Mouse (Mus musculus): ENCODE data around the gene Ube2a. TPM values are rescaled to one million over a fixed set of nuclear protein-coding genes. Genes with fewer than 3 reads are reported as not detected.

Ube2a gene
- 129 and 135 TPM in 2 replicates for polyA plus RNA-seq (2015; fragmentation: Nextera tagmentation; extraction: Ambion mirVana)

DNA sequence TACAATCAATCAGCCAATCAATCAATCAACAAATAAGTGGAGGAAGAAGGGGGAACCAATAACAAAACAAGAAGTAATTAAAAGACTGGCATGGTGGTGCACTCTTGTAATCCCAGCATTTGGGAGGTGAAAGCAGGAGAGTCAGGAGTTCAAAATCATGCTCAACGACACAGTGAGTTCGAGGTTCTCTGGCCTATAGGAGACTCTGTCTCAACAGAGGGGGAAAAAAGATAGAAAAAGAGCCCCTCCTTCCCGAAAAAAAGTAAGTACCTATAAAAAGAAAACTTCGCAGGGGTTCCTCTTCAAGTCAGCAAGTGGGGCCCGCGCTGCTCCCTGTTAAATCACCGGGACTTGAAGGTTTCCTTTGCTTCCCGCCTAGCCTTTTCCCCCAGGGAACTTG, at the start of gene Ube2a, which contains the start of gene C330007P06Rik:
Gene Ube2a (plus strand): TSS at position 136 of the 400 bp plus-strand sequence.
Gene C330007P06Rik (minus strand): TSS at position 347 of the 400 bp plus-strand sequence.
- Histone ChIP-seq H3K4me1 (replicated peaks) (peaks cover 7% of the 10 kb centered on the region), H3K27ac (replicated peaks) (peak within 1 kb of the TSS; percentile 82), H3K4me2 (peak within 1 kb of the TSS; percentile 62), H3K9me3 (no peaks in the 10 kb centered on the region), H3K27me3 (no peaks in the 10 kb centered on the region), H3K4me3 (peak within 1 kb of the TSS; percentile 70), H3K36me3 (no peaks in the 10 kb centered on the region), H3K9ac (peak within 1 kb of the TSS; percentile 85)
- peak; percentile 40 for ATAC-seq (ENCODE audit: low read depth)
- 22% methylated on average over 8 of the region's 8 CpGs for WGBS

DNA sequence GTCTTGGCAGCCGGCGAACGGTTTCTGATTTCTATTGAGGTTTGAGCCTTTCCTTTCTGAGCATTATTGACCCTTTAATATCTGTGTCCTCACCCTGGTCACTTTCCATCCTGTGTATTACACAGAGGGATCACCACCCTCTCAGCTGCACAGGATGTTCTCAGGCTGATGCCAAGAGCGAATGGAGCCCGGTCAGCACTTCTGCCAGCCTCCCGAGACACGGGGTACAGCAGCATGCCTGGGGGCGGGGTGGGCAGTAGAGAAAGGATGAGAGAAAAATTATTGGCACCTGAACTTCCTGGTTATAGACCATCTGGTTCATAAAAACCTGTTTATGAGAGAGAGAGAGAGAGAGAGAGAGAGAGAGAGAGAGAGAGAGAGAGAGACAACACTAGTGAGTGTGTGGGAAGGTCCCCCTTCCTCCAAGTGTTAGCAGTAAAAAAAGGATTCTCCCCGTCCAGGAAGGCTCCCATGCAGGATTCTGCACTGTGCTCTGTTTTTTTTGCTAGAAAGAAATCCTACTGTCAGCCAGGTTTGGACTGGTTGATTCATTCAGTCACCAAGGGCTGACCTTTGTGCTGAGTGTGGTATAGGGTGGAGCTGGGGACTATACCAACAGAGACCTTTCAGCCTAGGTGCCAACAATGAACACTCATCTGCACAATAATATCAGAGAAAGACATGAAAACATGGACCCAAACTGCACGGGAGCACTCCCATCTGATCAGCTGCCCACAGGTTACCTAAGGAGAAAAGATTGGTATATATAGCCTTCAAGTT, 49.6 kb upstream of the Ube2a start:
- ATAC-seq (ENCODE audit: low read depth), result no peak
- 86% methylated on average over 10 of the region's 10 CpGs for WGBS
- no peaks in the 10 kb centered on the region for H3K9me3 ChIP-seq
- H3K27ac ChIP-seq (replicated peaks), result no peak overlapping the region
- no peak overlapping the region for H3K4me3 ChIP-seq
- no peaks in the 10 kb centered on the region for H3K4me1 ChIP-seq (replicated peaks)
- H3K9ac ChIP-seq, result no peak overlapping the region
- H3K4me2 ChIP-seq, result no peak overlapping the region
- no peaks in the 10 kb centered on the region for H3K27me3 ChIP-seq
- H3K36me3 ChIP-seq, result no peaks in the 10 kb centered on the region

DNA sequence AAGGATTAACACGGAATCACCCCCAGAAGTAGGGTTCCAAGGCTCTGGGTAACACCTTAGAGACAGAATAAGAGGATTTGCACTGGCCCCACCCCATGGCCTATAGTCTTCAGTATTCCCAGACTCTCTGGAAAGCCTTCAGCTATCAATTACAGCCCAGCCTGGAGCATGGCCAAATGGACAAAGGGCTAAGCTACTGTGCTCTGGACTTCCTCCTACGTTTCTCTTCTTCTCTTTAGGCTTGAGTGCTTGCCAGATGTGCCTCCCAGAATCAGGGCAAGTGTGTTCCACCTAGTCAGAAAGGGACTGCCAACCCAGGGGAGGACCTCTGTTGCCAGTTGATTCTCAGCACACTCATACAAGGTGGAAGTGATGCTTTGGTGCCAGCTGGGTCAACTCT, 48.7 kb upstream of the Ube2a start:
- no peaks in the 10 kb centered on the region for H3K27me3 ChIP-seq
- H3K9me3 ChIP-seq, result no peaks in the 10 kb centered on the region
- WGBS, result 56% methylated on average over 2 of the region's 2 CpGs
- H3K4me1 ChIP-seq (replicated peaks), result no peaks in the 10 kb centered on the region
- H3K27ac ChIP-seq (replicated peaks), result no peak overlapping the region
- H3K36me3 ChIP-seq, result no peaks in the 10 kb centered on the region
- ATAC-seq (ENCODE audit: low read depth), result no peak
- H3K4me2 ChIP-seq, result no peak overlapping the region
- H3K4me3 ChIP-seq, result no peak overlapping the region
- H3K9ac ChIP-seq, result no peak overlapping the region

DNA sequence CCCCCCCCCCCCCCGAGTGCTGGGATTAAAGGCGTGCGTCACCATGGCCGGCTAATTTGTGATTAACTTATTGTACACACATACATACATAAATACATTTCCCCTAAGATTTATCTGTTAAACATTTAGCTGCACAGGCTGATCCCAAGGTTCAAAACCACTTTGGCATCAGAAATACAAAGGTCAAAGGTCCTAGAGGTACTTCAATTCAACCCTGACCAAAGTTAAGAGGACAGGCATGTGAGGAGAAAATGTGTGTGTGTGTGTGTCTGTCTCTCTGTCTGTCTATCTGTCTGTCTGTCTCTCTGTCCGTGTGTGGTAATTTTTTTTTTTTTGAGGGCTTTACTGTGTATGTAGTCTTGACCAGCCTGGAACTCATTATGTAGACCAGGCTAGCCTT, 46.8 kb upstream of the Ube2a start:
- Histone ChIP-seq H3K27me3 (no peaks in the 10 kb centered on the region), H3K9ac (no peak overlapping the region), H3K36me3 (no peaks in the 10 kb centered on the region), H3K4me2 (no peak overlapping the region), H3K9me3 (no peaks in the 10 kb centered on the region), H3K27ac (replicated peaks) (no peak overlapping the region), H3K4me1 (replicated peaks) (no peaks in the 10 kb centered on the region), H3K4me3 (no peak overlapping the region)
- no peak for ATAC-seq (ENCODE audit: low read depth)
- 97% methylated on average over 4 of the region's 5 CpGs for WGBS

DNA sequence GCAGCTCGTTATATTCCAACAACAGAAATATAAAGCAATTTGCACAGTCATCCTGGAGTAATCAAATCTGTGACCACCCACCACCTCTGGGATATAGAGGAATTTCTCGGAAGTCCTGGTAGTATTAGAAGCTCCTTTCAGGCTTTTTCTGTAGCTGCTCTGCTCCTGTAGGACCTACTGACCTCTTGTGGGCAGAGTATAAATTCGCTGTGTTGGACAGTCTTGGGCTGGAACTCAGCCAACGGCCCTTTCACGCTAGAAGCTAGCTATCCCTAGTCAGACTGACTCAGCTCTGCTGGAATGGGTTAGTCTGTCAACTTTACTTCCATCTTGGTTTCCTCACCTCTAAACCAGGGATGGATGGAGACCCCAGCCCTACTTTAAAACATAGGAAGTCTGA, 43.4 kb upstream of the Ube2a start:
- no peaks in the 10 kb centered on the region for H3K9me3 ChIP-seq
- WGBS, result 37% methylated on average over 5 of the region's 5 CpGs
- H3K27me3 ChIP-seq, result no peaks in the 10 kb centered on the region
- H3K27ac ChIP-seq (replicated peaks), result no peak overlapping the region
- H3K36me3 ChIP-seq, result no peaks in the 10 kb centered on the region
- no peak overlapping the region for H3K4me2 ChIP-seq
- H3K4me1 ChIP-seq (replicated peaks), result peaks cover 4% of the 10 kb centered on the region; the same call in 1 of the 2 replicates
- no peak overlapping the region for H3K9ac ChIP-seq
- H3K4me3 ChIP-seq, result no peak overlapping the region
- ATAC-seq (ENCODE audit: low read depth), result no peak

DNA sequence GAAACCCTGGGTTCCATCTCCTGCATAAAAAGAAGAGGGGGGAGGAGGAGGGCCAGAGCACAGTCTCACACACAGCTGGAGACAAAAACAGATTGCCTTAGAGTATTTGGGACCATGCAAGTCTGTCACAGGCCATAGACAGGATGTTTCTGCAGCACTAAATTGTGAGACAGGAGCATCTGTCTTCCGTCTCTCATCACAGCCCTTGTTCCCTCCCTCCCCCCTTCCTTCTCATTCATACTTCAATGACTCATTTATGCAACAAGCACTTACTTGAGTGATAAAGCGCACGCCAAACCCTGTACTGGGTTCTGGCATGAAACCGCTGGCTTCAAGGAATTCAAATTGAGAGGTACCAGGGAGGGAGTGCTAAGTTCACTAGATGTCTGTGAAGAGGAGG, 42.1 kb upstream of the Ube2a start:
- no peak for ATAC-seq (ENCODE audit: low read depth)
- H3K4me2 ChIP-seq, result no peak overlapping the region
- H3K27ac ChIP-seq (replicated peaks), result no peak overlapping the region
- WGBS, result 70% methylated on average over 4 of the region's 4 CpGs
- H3K9me3 ChIP-seq, result no peaks in the 10 kb centered on the region
- H3K36me3 ChIP-seq, result no peaks in the 10 kb centered on the region
- no peak overlapping the region for H3K4me3 ChIP-seq
- peaks cover 4% of the 10 kb centered on the region; the same call in 1 of the 2 replicates for H3K4me1 ChIP-seq (replicated peaks)
- H3K27me3 ChIP-seq, result no peaks in the 10 kb centered on the region
- H3K9ac ChIP-seq, result no peak overlapping the region

DNA sequence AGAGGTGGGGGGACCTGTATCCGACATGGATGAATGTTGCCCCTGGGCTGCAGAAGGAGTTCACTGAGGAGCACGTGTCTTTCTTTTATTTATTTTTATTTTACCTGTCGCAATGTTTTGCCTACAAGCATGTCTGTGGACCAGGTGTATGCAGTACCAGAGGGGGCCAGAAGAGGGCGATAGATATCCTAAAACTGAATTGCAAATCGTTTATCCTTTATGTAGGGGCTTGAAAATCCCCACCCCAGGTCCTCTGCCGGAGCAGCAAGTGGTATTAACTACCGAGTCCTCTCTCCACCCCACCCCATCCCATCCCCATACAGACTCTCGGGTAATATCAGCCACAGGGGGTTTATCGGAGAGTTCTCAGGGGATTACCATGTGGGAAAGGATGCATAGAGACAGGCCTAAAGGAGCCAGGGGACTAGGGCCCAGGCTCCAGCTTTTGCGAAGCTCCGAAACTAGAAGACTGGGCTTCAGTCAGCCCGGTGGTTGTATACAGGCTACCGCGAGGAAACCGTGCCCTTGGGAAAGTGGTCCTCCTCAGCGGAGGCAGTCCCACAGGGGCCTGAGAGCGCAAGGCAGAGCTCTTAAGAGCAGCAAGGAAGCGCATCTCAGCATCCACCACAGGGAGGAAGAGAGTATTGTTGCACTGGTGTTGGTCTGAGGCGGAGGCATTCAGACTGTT, 40.2 kb upstream of the Ube2a start:
- Histone ChIP-seq H3K27ac (replicated peaks) (0 out of 2 replicates have a peak overlapping the region, but pooled peaks have one; percentile 23), H3K27me3 (no peaks in the 10 kb centered on the region)

DNA sequence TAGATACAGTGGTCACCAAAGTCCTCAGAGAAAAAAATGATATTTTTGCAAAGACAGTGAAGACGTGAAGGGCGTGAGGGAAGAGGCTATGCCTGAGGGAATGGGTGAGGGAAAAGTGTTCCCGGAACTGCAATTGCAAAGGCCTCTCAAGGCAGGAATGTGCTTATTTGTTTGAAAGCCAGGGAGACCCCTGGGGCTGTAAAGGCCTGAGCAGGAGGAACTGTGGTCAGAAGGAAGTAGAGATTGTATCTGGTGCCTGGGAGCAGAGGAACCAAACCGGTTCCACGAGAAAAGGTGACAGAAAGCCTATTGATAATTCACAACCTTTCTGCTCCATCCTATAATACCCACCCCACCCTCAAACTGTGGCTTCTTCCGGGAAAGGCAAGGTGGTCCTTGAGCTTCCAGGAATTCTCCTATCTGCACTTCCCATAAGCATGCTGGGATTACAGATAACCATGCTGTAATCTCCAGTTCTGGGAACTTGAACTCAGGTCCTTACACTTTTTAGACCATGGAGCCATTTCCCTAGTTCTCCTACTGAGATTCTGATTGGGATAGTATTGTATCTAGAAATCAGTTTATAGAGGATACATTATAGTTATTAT, 36.5 kb upstream of the Ube2a start:
- WGBS, result 64% methylated on average over 6 of the region's 6 CpGs
- no peak overlapping the region for H3K4me3 ChIP-seq
- H3K27me3 ChIP-seq, result no peaks in the 10 kb centered on the region
- H3K9ac ChIP-seq, result no peak overlapping the region
- no peaks in the 10 kb centered on the region for H3K9me3 ChIP-seq
- peaks cover 4% of the 10 kb centered on the region; the same call in 1 of the 2 replicates for H3K4me1 ChIP-seq (replicated peaks)
- H3K4me2 ChIP-seq, result no peak overlapping the region
- no peak for ATAC-seq (ENCODE audit: low read depth)
- no peak overlapping the region for H3K27ac ChIP-seq (replicated peaks)
- no peaks in the 10 kb centered on the region for H3K36me3 ChIP-seq

More for the DNA sequence above, 40.2 kb upstream of the Ube2a start:
- peak overlapping the region; percentile 58 for H3K9ac ChIP-seq
- 22% methylated on average over 19 of the region's 19 CpGs for WGBS
- H3K4me2 ChIP-seq, result peak overlapping the region; percentile 49
- peak overlapping the region; percentile 29 for H3K4me3 ChIP-seq
- no peaks in the 10 kb centered on the region for H3K36me3 ChIP-seq
- peak; percentile 61 for ATAC-seq (ENCODE audit: low read depth)
- H3K9me3 ChIP-seq, result no peaks in the 10 kb centered on the region
- peaks cover 4% of the 10 kb centered on the region; the same call in 1 of the 2 replicates for H3K4me1 ChIP-seq (replicated peaks)

DNA sequence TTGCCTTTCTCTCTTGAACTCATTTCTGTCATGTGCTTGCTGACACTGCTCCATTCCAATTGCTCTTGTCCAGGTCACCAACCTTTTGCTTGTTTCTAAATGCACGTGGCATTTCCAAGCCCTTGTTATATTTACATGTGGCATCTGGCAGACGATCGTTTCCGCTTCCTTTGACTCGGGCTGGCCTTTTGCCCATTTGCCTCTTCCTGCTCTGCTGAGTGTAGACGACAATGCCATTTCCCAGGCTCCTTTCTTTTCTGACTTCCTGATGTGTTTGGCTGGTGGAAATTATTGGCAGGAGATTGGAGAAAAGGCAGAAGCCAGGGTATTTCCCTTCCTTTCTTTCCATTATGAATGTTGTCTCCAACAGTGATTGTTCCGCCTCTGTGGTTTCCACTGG, 34.3 kb upstream of the Ube2a start:
- Histone ChIP-seq H3K36me3 (no peaks in the 10 kb centered on the region), H3K27me3 (no peaks in the 10 kb centered on the region), H3K4me3 (no peak overlapping the region), H3K27ac (replicated peaks) (no peak overlapping the region), H3K4me2 (no peak overlapping the region), H3K9me3 (no peaks in the 10 kb centered on the region), H3K4me1 (replicated peaks) (no peaks in the 10 kb centered on the region), H3K9ac (no peak overlapping the region)
- WGBS, result 71% methylated on average over 7 of the region's 7 CpGs
- no peak for ATAC-seq (ENCODE audit: low read depth)

DNA sequence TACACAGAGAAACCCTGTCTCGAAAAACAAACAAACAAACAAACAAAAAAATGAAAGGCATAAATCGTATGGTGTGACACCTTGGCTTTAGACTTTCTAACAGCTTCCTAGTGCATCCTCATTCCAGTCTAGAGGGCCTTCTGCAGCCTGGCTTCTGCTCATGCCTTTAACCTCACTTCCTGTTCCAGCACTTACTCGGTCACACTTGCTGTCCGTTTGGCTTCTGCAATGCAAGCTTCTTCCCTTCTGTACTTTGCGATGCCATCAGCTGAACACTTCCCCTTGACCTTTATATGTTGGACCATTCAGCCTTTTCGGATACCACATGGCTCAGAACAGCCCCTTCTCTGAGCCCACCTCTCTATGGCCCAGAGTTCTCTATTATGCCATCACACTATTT, 32.0 kb upstream of the Ube2a start:
- no peaks in the 10 kb centered on the region for H3K27me3 ChIP-seq
- no peak overlapping the region for H3K4me3 ChIP-seq
- H3K36me3 ChIP-seq, result no peaks in the 10 kb centered on the region
- no peak overlapping the region for H3K4me2 ChIP-seq
- ATAC-seq (ENCODE audit: low read depth), result no peak
- no peaks in the 10 kb centered on the region for H3K4me1 ChIP-seq (replicated peaks)
- 92% methylated on average over 6 of the region's 6 CpGs for WGBS
- H3K27ac ChIP-seq (replicated peaks), result no peak overlapping the region
- H3K9ac ChIP-seq, result no peak overlapping the region
- H3K9me3 ChIP-seq, result no peaks in the 10 kb centered on the region

DNA sequence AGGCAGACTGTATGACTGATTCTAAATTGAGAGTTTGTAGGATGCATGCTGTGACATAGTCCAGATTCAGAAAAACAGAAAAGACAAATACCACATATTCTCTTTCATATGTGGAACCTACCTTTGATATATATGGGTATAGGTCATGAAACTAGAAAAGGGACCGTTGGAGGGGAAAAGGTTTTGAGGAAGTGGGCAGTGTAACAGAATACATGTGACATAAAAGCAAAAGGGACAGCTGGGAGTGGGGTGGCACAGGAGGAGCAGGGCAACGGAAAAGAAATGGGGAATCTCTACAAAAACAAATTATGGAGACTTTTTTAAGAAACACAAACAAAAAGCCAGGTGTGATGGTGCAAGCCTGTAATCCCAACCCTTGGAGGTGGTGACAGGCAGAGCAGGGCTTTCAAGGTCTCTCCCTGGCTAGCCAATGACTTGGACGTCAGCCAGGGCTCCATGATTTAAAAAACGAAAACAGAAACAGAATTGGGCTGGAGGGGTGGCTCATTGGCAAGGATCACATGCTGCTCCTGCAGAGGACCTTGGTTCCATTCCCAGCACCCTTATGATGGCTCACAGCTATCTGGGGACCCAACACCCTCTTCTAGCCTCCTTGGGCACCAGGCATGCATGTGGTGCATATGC, 30.2 kb upstream of the Ube2a start:
- H3K4me1 ChIP-seq (replicated peaks), result no peaks in the 10 kb centered on the region
- H3K36me3 ChIP-seq, result no peaks in the 10 kb centered on the region
- no peak overlapping the region for H3K9ac ChIP-seq
- no peaks in the 10 kb centered on the region for H3K27me3 ChIP-seq
- H3K9me3 ChIP-seq, result no peaks in the 10 kb centered on the region
- H3K4me3 ChIP-seq, result no peak overlapping the region
- H3K4me2 ChIP-seq, result no peak overlapping the region
- H3K27ac ChIP-seq (replicated peaks), result no peak overlapping the region
- ATAC-seq (ENCODE audit: low read depth), result no peak
- WGBS, result 77% methylated on average over 4 of the region's 4 CpGs

DNA sequence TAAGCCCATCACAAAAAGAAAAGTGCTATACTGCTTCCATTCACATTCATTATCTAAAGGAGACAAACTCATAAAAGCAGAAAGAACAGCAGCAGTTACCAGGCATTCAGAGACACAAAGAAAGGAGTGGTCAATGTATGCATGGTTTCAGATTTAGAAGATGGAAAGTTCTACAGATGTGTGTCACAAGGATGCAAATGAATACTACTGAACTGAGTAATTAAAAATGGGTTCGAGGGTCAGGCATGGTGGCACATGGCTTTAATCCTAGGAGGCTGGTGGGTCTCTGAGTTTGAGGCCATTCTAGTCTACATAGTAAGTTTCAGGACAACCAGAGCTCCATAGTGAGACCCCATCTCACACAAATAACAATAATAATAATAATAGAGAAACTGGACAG, 26.5 kb upstream of the Ube2a start:
- 0 out of 2 replicates have a peak, but pooled peaks cover 1% of the 10 kb centered on the region for H3K36me3 ChIP-seq
- H3K4me2 ChIP-seq, result no peak overlapping the region
- no peaks in the 10 kb centered on the region for H3K9me3 ChIP-seq
- 89% methylated on average over 1 of the region's 1 CpGs for WGBS
- H3K27ac ChIP-seq (replicated peaks), result no peak overlapping the region
- ATAC-seq (ENCODE audit: low read depth), result no peak
- no peaks in the 10 kb centered on the region for H3K4me1 ChIP-seq (replicated peaks)
- no peak overlapping the region for H3K9ac ChIP-seq
- no peak overlapping the region for H3K4me3 ChIP-seq
- H3K27me3 ChIP-seq, result no peaks in the 10 kb centered on the region

All from neural tube, embryonic 13.5 days (tissue).